Mouse (Mus musculus) left cerebral cortex, postnatal 4 days (tissue): ENCODE measurements at regions not wholly inside any gene's neighbourhood (a gene's known extent, or its start where the extent isn't known, plus 50 kb on each side); places are given as distances from the start of the nearest gene placed in this dataset.

Experiments used
- DNase-seq: peaks from one replicate; pipeline ENCODE4 v3.0.0-alpha.2; 2022
- intact Hi-C: fragments of 180-260 bp; cut with DNase I; formaldehyde crosslinking; loops from one replicate; pipeline ENCODE4 v1.15.1; 2025

DNA sequence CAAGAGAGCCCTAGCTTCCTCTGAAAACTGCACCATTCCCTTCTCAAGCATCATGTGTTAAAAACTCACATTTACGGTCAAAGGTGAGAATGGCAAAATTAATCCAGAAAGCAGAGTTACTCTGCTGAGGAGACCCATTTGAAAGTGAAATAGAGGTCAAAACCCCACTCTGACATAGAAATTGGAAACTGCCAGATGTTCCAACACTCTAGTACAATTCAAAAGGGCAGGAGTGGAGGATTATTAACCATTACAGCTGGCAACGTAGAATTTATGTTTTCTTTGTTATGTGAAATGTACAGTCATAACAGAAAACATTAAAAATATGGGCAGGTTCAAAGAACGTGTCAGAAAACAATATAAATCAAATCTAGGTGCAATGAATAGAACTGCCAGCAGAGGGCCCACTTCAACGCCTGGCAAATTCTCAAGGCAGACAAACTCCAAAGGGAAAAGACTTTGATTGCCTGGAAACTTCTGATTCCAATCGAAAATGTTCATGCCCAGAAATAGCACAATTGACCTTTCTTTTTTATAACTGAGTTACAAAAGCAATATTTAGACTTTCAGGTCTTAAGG, 54.2 kb upstream of the Rfpl4b start:
- DNase-seq = peak; percentile 29
- intact Hi-C loops = loop anchor here (2.0 kb wide), 1 partner anchor 165 kb away; no protein-coding TSS in a partner anchor

DNA sequence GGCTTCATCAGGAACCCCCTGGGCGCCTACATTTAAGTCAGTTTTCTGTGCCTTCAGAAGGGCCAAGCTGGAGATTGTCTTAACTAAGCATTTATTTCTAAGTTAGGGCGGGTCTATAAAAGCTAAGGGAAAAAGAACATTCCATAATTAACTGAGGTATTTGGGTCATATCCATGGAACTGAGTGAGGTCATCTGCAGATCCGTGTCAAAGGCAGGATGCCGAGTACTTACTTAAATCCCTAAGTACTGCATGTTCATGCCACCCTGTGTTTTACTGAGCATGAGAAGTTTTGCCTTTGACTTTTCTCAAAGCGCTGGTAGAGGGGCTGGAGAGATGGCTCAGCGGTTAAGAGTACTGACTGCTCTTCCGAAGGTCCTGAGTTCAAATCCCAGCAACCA, 57.7 kb upstream of the Rfpl4b start:
- DNase-seq = no peak
- intact Hi-C loops = no loop called here

GRCm38 (mm10) chr10:38880642-38881187, 59.1 kb upstream of the Rfpl4b start:
- intact Hi-C loops = no loop called here
- no peak for DNase-seq

- DNase-seq = no peak
- intact Hi-C loops = no loop called here
These were observed 60.6 kb upstream of the Rfpl4b start for GRCm38 (mm10) chr10:38882154-38882553.

DNA sequence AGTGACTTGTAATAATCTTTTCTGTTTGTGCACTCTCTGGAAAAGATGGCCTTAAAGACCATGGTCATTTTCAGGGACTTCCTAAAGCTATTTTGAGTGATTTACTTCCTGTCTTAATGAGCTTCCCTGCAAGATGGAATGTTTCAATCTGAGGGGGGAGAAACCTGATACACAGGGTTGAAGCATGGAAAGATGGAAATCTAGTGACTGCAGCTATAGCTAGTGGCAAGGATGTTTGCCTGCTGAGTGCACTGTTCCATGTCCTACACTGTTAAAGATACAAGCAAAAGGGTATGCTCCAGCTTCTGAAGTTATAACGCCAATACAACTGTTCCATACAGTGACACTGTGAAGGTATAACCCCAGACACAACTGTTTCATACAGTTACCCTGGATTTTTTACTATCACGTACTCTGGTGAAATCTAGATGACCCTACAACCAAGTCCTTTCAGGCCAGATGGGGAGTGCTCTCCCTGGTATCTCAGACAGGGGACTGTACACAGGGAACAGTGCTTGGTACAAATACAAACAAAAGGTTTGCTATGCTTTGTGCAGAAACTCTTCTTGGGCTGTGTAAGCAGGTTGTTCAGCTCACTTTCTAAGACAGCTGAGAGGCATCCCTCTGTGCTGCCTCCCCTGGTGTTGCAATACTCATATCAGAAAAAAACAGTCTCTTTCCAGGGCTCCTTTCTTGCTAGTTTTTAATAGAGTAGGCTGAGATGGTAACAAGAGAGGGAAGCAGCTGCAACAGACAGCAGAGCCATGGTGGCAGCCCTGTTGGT, 62.4 kb upstream of the Rfpl4b start:
- intact Hi-C loops = no loop called here
- DNase-seq = no peak

- intact Hi-C loops = no loop called here
These were observed 63.1 kb upstream of the Rfpl4b start for GRCm38 (mm10) chr10:38884641-38885040.

GRCm38 (mm10) chr10:38886441-38886840, 64.9 kb upstream of the Rfpl4b start:
- DNase-seq = no peak
- intact Hi-C loops = no loop called here

More at GRCm38 (mm10) chr10:38884641-38885040, 63.1 kb upstream of the Rfpl4b start:
- no peak for DNase-seq

GRCm38 (mm10) chr10:38887896-38888295, 66.3 kb upstream of the Rfpl4b start:
- intact Hi-C loops = no loop called here
- DNase-seq = no peak

- DNase-seq = no peak
- intact Hi-C loops = no loop called here
These were observed 70.6 kb upstream of the Lama4 start for GRCm38 (mm10) chr10:38894706-38895105.

DNA sequence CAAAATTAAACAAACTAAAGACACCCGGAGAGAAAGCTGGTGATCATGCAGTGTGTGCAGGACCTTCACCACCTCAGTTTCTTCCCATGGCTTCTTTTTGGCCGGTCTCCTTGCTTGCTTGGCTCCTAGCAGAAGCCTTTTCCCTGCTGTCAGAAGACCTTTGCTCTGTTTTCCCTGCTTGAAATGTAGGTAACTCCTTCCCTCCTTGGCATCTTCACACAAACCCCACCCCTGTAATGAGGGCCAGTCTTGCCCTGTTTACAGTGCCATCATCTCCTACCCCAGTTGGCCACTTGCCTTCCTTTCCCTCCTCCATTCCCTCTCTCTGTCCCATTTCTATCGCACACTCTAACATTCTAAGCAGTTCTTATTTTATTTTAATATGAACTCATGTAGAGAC, 69.7 kb upstream of the Lama4 start:
- DNase-seq = no peak
- intact Hi-C loops = no loop called here

DNA sequence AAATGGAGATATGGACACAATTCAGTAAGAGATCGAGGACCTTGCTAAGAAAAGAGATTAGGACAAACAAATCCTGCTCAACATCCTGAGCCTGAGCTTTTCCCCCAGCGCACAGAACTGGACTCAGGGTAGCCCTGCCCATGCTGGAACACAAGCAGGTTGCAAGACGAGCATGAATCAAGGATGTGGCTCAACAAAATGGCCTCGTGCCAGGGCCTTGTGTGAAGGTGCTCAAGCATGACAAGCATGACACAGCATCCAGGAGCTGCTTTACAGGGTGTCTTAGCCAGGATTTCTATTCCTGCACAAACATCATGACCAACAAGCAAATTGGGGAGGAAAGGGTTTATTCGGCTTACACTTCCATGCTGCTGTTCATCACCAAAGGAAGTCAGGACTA, 67.7 kb upstream of the Lama4 start:
- DNase-seq = peak; percentile 46
- intact Hi-C loops = no loop called here

GRCm38 (mm10) chr10:38906121-38906520, 59.2 kb upstream of the Lama4 start:
- intact Hi-C loops = no loop called here
- no peak for DNase-seq

GRCm38 (mm10) chr10:38907835-38908234, 57.5 kb upstream of the Lama4 start:
- DNase-seq = no peak
- intact Hi-C loops = no loop called here

GRCm38 (mm10) chr10:38908277-38908676, 57.0 kb upstream of the Lama4 start:
- intact Hi-C loops = no loop called here
- peak; percentile 83 for DNase-seq

- DNase-seq = no peak
- intact Hi-C loops = no loop called here
These were observed 56.1 kb upstream of the Lama4 start for GRCm38 (mm10) chr10:38909152-38909732.

DNA sequence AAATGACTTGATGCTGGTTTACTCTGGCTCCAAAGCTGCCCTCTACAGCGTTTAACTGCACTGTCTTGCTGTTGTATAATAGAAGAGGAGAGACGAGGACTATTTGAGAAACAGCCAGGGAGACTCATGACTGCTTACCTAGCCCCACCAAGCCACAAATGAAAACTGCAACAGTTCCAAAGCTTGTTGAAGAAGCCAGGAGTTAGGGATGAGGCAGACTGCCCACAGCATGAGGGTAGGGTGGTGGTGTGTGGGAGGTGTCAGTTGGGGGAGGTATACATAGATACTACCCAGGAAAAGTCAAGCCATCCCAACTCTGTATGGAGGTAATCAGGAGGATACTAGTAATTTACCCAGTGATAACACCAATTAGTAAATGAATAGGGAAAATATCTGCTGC, 55.5 kb upstream of the Lama4 start:
- intact Hi-C loops = no loop called here
- DNase-seq = no peak

DNA sequence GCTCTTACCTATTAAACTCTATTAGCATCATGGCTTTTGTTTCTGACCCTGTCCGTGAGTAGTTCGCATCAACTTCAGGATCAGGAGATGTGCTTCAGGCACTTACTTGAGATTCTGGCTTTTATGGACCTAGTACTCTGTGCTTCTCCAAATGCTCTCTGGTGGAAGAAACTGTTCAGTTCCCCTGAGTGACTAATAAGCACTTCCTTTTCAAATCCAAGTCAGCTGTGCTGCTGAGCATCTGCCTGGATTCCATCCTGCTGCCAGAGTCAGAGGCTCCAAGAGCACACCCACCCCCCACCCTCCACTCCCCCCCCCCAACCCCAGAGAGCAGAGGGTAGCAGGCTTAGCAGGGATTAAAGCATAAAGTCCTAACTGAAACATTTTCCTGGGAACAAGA, 52.3 kb upstream of the Lama4 start:
- no peak for DNase-seq
- intact Hi-C loops = no loop called here
